In the genomic region with DNA sequence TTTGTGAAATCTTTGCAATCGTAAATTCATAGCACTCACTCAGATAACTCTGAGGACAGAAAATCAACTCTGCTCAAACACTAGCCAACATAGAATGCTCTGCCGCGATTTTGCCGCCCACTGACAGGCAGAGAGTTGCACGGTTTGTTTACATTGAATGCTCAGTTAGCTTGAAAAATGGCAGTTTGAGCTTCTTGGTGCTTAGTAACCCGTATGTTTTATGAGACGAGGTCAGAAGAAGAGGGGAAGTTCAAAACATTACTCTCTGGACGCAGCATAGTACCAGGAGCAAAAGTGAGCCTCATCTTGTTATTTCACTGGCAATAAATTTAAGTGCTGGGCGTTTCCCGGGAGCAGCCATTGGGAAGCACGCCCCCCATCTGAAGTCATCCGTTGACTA, we compare ENCODE assay signal across 29 mouse cellular contexts.
DNase-seq lines count a peak whose midpoint lies in the region; ATAC-seq lines count a peak whose summit lies in the region.
"Had no signal": no experiment of that assay in that cellular context is flagged by ENCODE, and none has a peak within 500 bp of the region (broad histone marks: within the 10 kb centered on the region; RNA-seq: fewer than 3 reads in every experiment).

No protein-coding gene starts in this region.

- no peaks in the 10 kb centered on the region for H3K9me3 ChIP-seq in kidney, embryonic 15.5 days (replicated peaks)
- no peaks in the 10 kb centered on the region for H3K9me3 ChIP-seq in lung, embryonic 16.5 days (ENCODE audit: control insufficient read depth, low read length)
- H3K9me3 ChIP-seq in stomach, embryonic 14.5 days (ENCODE audit: control insufficient read depth, low read depth, low read length): no peaks in the 10 kb centered on the region
- H3K9me3 ChIP-seq: embryonic facial prominence, embryonic 13.5 days; forebrain, embryonic 10.5 days; forebrain, embryonic 15.5 days; heart, embryonic 10.5 days; heart, embryonic 15.5 days; hindbrain, embryonic 12.5 days; liver, embryonic 12.5 days; megakaryocyte, embryonic 14.5 days; midbrain, embryonic 13.5 days had no signal

- H3K27ac ChIP-seq in kidney, embryonic 15.5 days: no peak overlapping the region
- H3K27ac ChIP-seq in lung, embryonic 16.5 days (ENCODE audit: low read length): no peak overlapping the region
- no peak overlapping the region for H3K27ac ChIP-seq in stomach, embryonic 14.5 days (ENCODE audit: low read length)
- H3K27ac ChIP-seq: embryonic facial prominence, embryonic 13.5 days; forebrain, embryonic 10.5 days; forebrain, embryonic 15.5 days; heart, embryonic 10.5 days; heart, embryonic 15.5 days; hindbrain, embryonic 12.5 days; hindbrain, postnatal 0 days; liver, embryonic 12.5 days; midbrain, embryonic 13.5 days had no signal

- peaks cover 8% of the 10 kb centered on the region; the same call in 1 of the 2 replicates for H3K4me1 ChIP-seq in kidney, embryonic 15.5 days
- 0 out of 2 replicates have a peak, but pooled peaks cover 2% of the 10 kb centered on the region for H3K4me1 ChIP-seq in lung, embryonic 16.5 days (replicated peaks; ENCODE audit: control insufficient read depth, insufficient read depth, low read length)
- no peaks in the 10 kb centered on the region for H3K4me1 ChIP-seq in stomach, embryonic 14.5 days (ENCODE audit: control insufficient read depth, insufficient read depth, low read length)
- H3K4me1 ChIP-seq: embryonic facial prominence, embryonic 13.5 days; forebrain, embryonic 15.5 days; heart, embryonic 10.5 days; heart, embryonic 15.5 days; hindbrain, embryonic 12.5 days; liver, embryonic 12.5 days; megakaryocyte, embryonic 14.5 days; midbrain, embryonic 13.5 days had no signal

- H3K4me2 ChIP-seq in kidney, embryonic 15.5 days: peak overlapping the region; percentile 38
- H3K4me2 ChIP-seq in lung, embryonic 16.5 days (ENCODE audit: low read depth, low read length): peak overlapping the region; percentile 40
- no peak overlapping the region for H3K4me2 ChIP-seq in stomach, embryonic 14.5 days (replicated peaks; ENCODE audit: low read depth, low read length)
- H3K4me2 ChIP-seq: embryonic facial prominence, embryonic 13.5 days; forebrain, embryonic 15.5 days; heart, embryonic 15.5 days; hindbrain, embryonic 12.5 days; liver, embryonic 12.5 days; midbrain, embryonic 13.5 days had no signal

- ATAC-seq in kidney, embryonic 15.5 days (replicated peaks; ENCODE audit: low FRiP score): peak; percentile 43; the same call in 1 of the 2 replicates
- ATAC-seq in lung, embryonic 16.5 days (ENCODE audit: low read depth): no peak
- ATAC-seq in stomach, embryonic 14.5 days (ENCODE audit: insufficient number of reproducible peaks, insufficient read depth, low FRiP score, low read depth): peak; percentile 28; the same call in 1 of the 2 replicates
- ATAC-seq: forebrain, embryonic 15.5 days; hindbrain, postnatal 0 days; liver, embryonic 12.5 days; liver, postnatal 0 days; midbrain, embryonic 13.5 days had no signal

- H3K9ac ChIP-seq in kidney, embryonic 15.5 days: no peak overlapping the region
- H3K9ac ChIP-seq in lung, embryonic 16.5 days (ENCODE audit: low read length): no peak overlapping the region
- H3K9ac ChIP-seq in stomach, embryonic 14.5 days (replicated peaks; ENCODE audit: low read depth, low read length): no peak overlapping the region
- H3K9ac ChIP-seq: embryonic facial prominence, embryonic 13.5 days; forebrain, embryonic 15.5 days; heart, embryonic 15.5 days; hindbrain, embryonic 12.5 days; liver, embryonic 12.5 days; liver, postnatal 0 days; midbrain, embryonic 13.5 days had no signal

- no peak for DNase-seq in kidney, postnatal 36 days
- no peak for DNase-seq in lung, postnatal 25 days (ENCODE audit: low spot score)
- DNase-seq in retina, embryonic 14.5 days (ENCODE audit: low spot score): no peak
- DNase-seq: adrenal gland, postnatal 25 days; B cell, adult 2 months; cerebellum, adult 18-20 months; cerebellum, postnatal 10 days; gastrocnemius, postnatal 25 days; heart, postnatal 36 days; kidney, adult 8-10 months; layer of hippocampus, postnatal 36 days; left cerebral cortex, postnatal 4 days; liver, postnatal 0 days; lung, postnatal 4 days; right cerebral cortex, adult 18-20 months; right cerebral cortex, postnatal 4 days had no signal

- WGBS in kidney, embryonic 15.5 days: 17% methylated on average over 12 of the region's 12 CpGs
- 29% methylated on average over 12 of the region's 12 CpGs for WGBS in lung, embryonic 16.5 days
- WGBS in stomach, embryonic 14.5 days: 18% methylated on average over 12 of the region's 12 CpGs

- H3K27me3 ChIP-seq in kidney, embryonic 15.5 days: no peaks in the 10 kb centered on the region
- no peaks in the 10 kb centered on the region for H3K27me3 ChIP-seq in lung, embryonic 16.5 days (ENCODE audit: control insufficient read depth, insufficient read depth, low read depth, low read length)
- no peaks in the 10 kb centered on the region for H3K27me3 ChIP-seq in stomach, embryonic 14.5 days (ENCODE audit: control insufficient read depth, insufficient read depth, low read length)
- H3K27me3 ChIP-seq: embryonic facial prominence, embryonic 13.5 days; forebrain, embryonic 15.5 days; heart, embryonic 15.5 days; hindbrain, embryonic 12.5 days; liver, embryonic 12.5 days; megakaryocyte, embryonic 14.5 days; midbrain, embryonic 13.5 days had no signal

- H3K4me3 ChIP-seq in kidney, embryonic 15.5 days (replicated peaks): no peak overlapping the region
- no peak overlapping the region for H3K4me3 ChIP-seq in lung, embryonic 16.5 days (ENCODE audit: low read length)
- H3K4me3 ChIP-seq in stomach, embryonic 14.5 days (ENCODE audit: low read depth, low read length): no peak overlapping the region
- H3K4me3 ChIP-seq: embryonic facial prominence, embryonic 13.5 days; forebrain, embryonic 10.5 days; forebrain, embryonic 15.5 days; heart, embryonic 10.5 days; heart, embryonic 15.5 days; hindbrain, embryonic 12.5 days; liver, embryonic 12.5 days; megakaryocyte, embryonic 14.5 days; midbrain, embryonic 13.5 days had no signal

- no peaks in the 10 kb centered on the region for H3K36me3 ChIP-seq in kidney, embryonic 15.5 days
- no peaks in the 10 kb centered on the region for H3K36me3 ChIP-seq in lung, embryonic 16.5 days (ENCODE audit: control insufficient read depth, insufficient read depth, low read length)
- H3K36me3 ChIP-seq in stomach, embryonic 14.5 days (ENCODE audit: control insufficient read depth, insufficient read depth, low read length): no peaks in the 10 kb centered on the region
- H3K36me3 ChIP-seq: embryonic facial prominence, embryonic 13.5 days; forebrain, embryonic 10.5 days; forebrain, embryonic 15.5 days; heart, embryonic 10.5 days; heart, embryonic 15.5 days; hindbrain, embryonic 12.5 days; liver, embryonic 12.5 days; midbrain, embryonic 13.5 days had no signal
